In genomic region chr13:94154512-94155296, GRCm38 (mm10) we compare ENCODE assay signal across 17 mouse cellular contexts.
A peak's percentile ranks its signal among the peaks of the same experiment; 100 is the strongest.
DNase-seq lines count a peak whose midpoint lies in the region; ATAC-seq and TF ChIP-seq lines count a peak whose summit lies in the region.
"Had no signal": no experiment of that assay in that cellular context is flagged by ENCODE, and none has a peak within 500 bp of the region (broad histone marks: within the 10 kb centered on the region; RNA-seq: fewer than 3 reads in every experiment).

No protein-coding gene starts in this region.

- in situ Hi-C loops in Patski (cut with MboI; ENCODE audit: low pct_unique_long_range_greater_than_20kb), result loop anchor here (5.0 kb wide), 1 partner anchor 38 kb away; no protein-coding TSS in a partner anchor

- H3K4me2 ChIP-seq in heart, embryonic 12.5 days, result no peak overlapping the region
- H3K4me2 ChIP-seq: embryonic facial prominence, embryonic 15.5 days; midbrain, embryonic 12.5 days had no signal

- ATAC-seq in Patski, result peak; percentile 68
- peak; percentile 81 for ATAC-seq in granulocyte monocyte progenitor cell, adult 5-6 weeks (replicated peaks; ENCODE audit: poor library complexity, severe bottlenecking)
- no peak for ATAC-seq in megakaryocyte-erythroid progenitor cell, adult 5-6 weeks (replicated peaks; ENCODE audit: low FRiP score, low TSS enrichment, poor library complexity, severe bottlenecking)
- ATAC-seq in heart, embryonic 12.5 days (ENCODE audit: insufficient number of reproducible peaks, low FRiP score), result no peak
- ATAC-seq: CD4-positive, CD25-positive, alpha-beta regulatory T cell, adult 4 months; forebrain, embryonic 16.5 days; inflammation-experienced regulatory T-cells, adult 6 months; liver, postnatal 0 days had no signal

- 91% methylated on average over 15 of the region's 15 CpGs for WGBS in embryonic facial prominence, embryonic 10.5 days
- 83% methylated on average over 15 of the region's 15 CpGs for WGBS in heart, embryonic 12.5 days

- peak; percentile 33 for DNase-seq in gastrocnemius, adult 18-20 months (ENCODE audit: low spot score)
- no peak for DNase-seq in gastrocnemius, postnatal 10 days
- DNase-seq in 3134 (ENCODE audit: extremely low read depth, insufficient read length, low spot score) (peak; percentile 75), Patski (ENCODE audit: low read depth, low spot score) (peak; percentile 73)
- no peak for DNase-seq in embryonic facial prominence, embryonic 10.5 days (ENCODE audit: low spot score)
- DNase-seq: cerebellum, postnatal 25 days; liver, postnatal 0 days; thymus, adult 18-20 months had no signal

- no peak for TF ChIP-seq CTCF in Patski (IDR thresholded peaks at IDR 0.05)

- no peak overlapping the region for H3K9ac ChIP-seq in heart, embryonic 12.5 days
- H3K9ac ChIP-seq: embryonic facial prominence, embryonic 15.5 days; liver, postnatal 0 days; midbrain, embryonic 12.5 days had no signal

- H3K36me3 ChIP-seq in embryonic facial prominence, embryonic 10.5 days (replicated peaks), result no peaks in the 10 kb centered on the region
- H3K36me3 ChIP-seq in heart, embryonic 12.5 days, result no peaks in the 10 kb centered on the region
- H3K36me3 ChIP-seq: embryonic facial prominence, embryonic 15.5 days; midbrain, embryonic 12.5 days had no signal

- no peaks in the 10 kb centered on the region for H3K27me3 ChIP-seq in Patski
- no peaks in the 10 kb centered on the region for H3K27me3 ChIP-seq in embryonic facial prominence, embryonic 10.5 days (replicated peaks; ENCODE audit: low read depth, poor library complexity, severe bottlenecking)
- H3K27me3 ChIP-seq in heart, embryonic 12.5 days (replicated peaks), result no peaks in the 10 kb centered on the region
- H3K27me3 ChIP-seq: embryonic facial prominence, embryonic 15.5 days; midbrain, embryonic 12.5 days had no signal

- H3K4me3 ChIP-seq in embryonic facial prominence, embryonic 10.5 days, result no peak overlapping the region
- no peak overlapping the region for H3K4me3 ChIP-seq in heart, embryonic 12.5 days
- H3K4me3 ChIP-seq: embryonic facial prominence, embryonic 15.5 days; midbrain, embryonic 12.5 days had no signal

- POLR2A ChIA-PET in Patski (lab: Charles Lee), result interaction anchor here (0.8 kb wide), 1 partner anchor 14 kb away, joined by 4 read pairs; no protein-coding TSS in a partner anchor

- H3K9me3 ChIP-seq in embryonic facial prominence, embryonic 10.5 days, result peaks cover 3% of the 10 kb centered on the region; the same call in 1 of the 2 replicates
- no peaks in the 10 kb centered on the region for H3K9me3 ChIP-seq in heart, embryonic 12.5 days (replicated peaks)
- H3K9me3 ChIP-seq: embryonic facial prominence, embryonic 15.5 days; midbrain, embryonic 12.5 days had no signal

- peaks cover 47% of the 10 kb centered on the region for H3K4me1 ChIP-seq in embryonic facial prominence, embryonic 10.5 days
- H3K4me1 ChIP-seq in heart, embryonic 12.5 days (replicated peaks), result peaks cover 31% of the 10 kb centered on the region

- no peak overlapping the region for H3K27ac ChIP-seq in embryonic facial prominence, embryonic 10.5 days (replicated peaks)
- H3K27ac ChIP-seq in heart, embryonic 12.5 days (ENCODE audit: poor library complexity, severe bottlenecking), result no peak overlapping the region
- H3K27ac ChIP-seq: embryonic facial prominence, embryonic 15.5 days; kidney, postnatal 0 days; midbrain, embryonic 12.5 days had no signal

- CTCF ChIA-PET in Patski (lab: Charles Lee), result interaction anchor here (0.8 to 1.3 kb wide), 4 partner anchors 10 to 20 kb away, joined by 3 to 4 read pairs (median 3); no protein-coding TSS in a partner anchor

Comparison
In these comparisons a context has a peak if more than half of its experiments do, and no peak if none do; other contexts are left out.
1. DNase-seq: peak in gastrocnemius, adult 18-20 months (single experiment), 3134 (single experiment) and Patski (single experiment); none in gastrocnemius, postnatal 10 days (single experiment) and embryonic facial prominence, embryonic 10.5 days (single experiment).
2. ATAC-seq: peak in Patski (single experiment) and granulocyte monocyte progenitor cell, adult 5-6 weeks (single experiment); none in megakaryocyte-erythroid progenitor cell, adult 5-6 weeks (single experiment) and heart, embryonic 12.5 days (single experiment).